8 mouse cellular contexts compared by ENCODE assay signal in genomic region chr10:127662666-127663253, GRCm38 (mm10). TPM values are rescaled to one million over a fixed set of nuclear protein-coding genes. Genes with fewer than 3 reads are reported as not detected.
DNase-seq lines count a peak whose midpoint lies in the region; ATAC-seq and TF ChIP-seq lines count a peak whose summit lies in the region.

No protein-coding gene starts in this region.

- intact Hi-C loops in gastrocnemius, postnatal 14 days (cut with DNase I; ENCODE audit: low total_unique reads), result no loop called here

- H3K4me2 ChIP-seq in forebrain, embryonic 16.5 days (ENCODE audit: low read length), result peak overlapping the region; percentile 6; the same call in 1 of the 2 replicates
- H3K4me2 ChIP-seq in kidney, embryonic 16.5 days (replicated peaks; ENCODE audit: low read depth, low read length), result peak overlapping the region; percentile 80
- peak overlapping the region; percentile 64 for H3K4me2 ChIP-seq in stomach, embryonic 16.5 days (ENCODE audit: low read depth, low read length)

- H3K4me1 ChIP-seq in bone marrow, adult 2 months (ENCODE audit: control insufficient read depth, insufficient read depth, low read length), result no peaks in the 10 kb centered on the region
- peaks cover 28% of the 10 kb centered on the region for H3K4me1 ChIP-seq in forebrain, embryonic 16.5 days (replicated peaks; ENCODE audit: control insufficient read depth, insufficient read depth, low read length)
- peaks cover 73% of the 10 kb centered on the region for H3K4me1 ChIP-seq in kidney, embryonic 16.5 days (ENCODE audit: insufficient read depth, low read length)
- H3K4me1 ChIP-seq in stomach, embryonic 16.5 days (ENCODE audit: control insufficient read depth, insufficient read depth, low read length), result peaks cover 52% of the 10 kb centered on the region

- peak; percentile 41; the same call in 1 of the 2 replicates for TF ChIP-seq CTCF in bone marrow, adult 2 months (IDR thresholded peaks at IDR 0.05; ENCODE audit: control insufficient read depth, insufficient read depth, low read length)

- peaks cover 43% of the 10 kb centered on the region for H3K27me3 ChIP-seq in forebrain, embryonic 16.5 days (replicated peaks; ENCODE audit: control insufficient read depth, insufficient read depth, low read length)
- H3K27me3 ChIP-seq in kidney, embryonic 16.5 days (ENCODE audit: insufficient read depth, low read length), result no peaks in the 10 kb centered on the region
- no peaks in the 10 kb centered on the region for H3K27me3 ChIP-seq in stomach, embryonic 16.5 days (ENCODE audit: control insufficient read depth, insufficient read depth, low read length)

- WGBS in bone marrow, adult 2 months, result 77% methylated on average over 19 of the region's 19 CpGs
- 21% methylated on average over 19 of the region's 19 CpGs for WGBS in forebrain, embryonic 16.5 days
- 19% methylated on average over 19 of the region's 19 CpGs for WGBS in kidney, embryonic 16.5 days
- 28% methylated on average over 19 of the region's 19 CpGs for WGBS in stomach, embryonic 16.5 days

- TF ChIP-seq POLR2A in bone marrow, adult 2 months (IDR thresholded peaks at IDR 0.05; ENCODE audit: borderline replicate concordance, control insufficient read depth, low read depth, low read length), result no peak

- no peaks in the 10 kb centered on the region for H3K9me3 ChIP-seq in forebrain, embryonic 16.5 days (ENCODE audit: control insufficient read depth, low read length)
- H3K9me3 ChIP-seq in kidney, embryonic 16.5 days (ENCODE audit: low read length), result no peaks in the 10 kb centered on the region
- H3K9me3 ChIP-seq in stomach, embryonic 16.5 days (replicated peaks; ENCODE audit: control insufficient read depth, low read length), result no peaks in the 10 kb centered on the region

- H3K27ac ChIP-seq in bone marrow, adult 2 months (ENCODE audit: control insufficient read depth, insufficient read depth, low read depth, low read length, poor library complexity), result peak overlapping the region; percentile 20; the same call in 1 of the 2 replicates
- H3K27ac ChIP-seq in forebrain, embryonic 16.5 days (ENCODE audit: low read length), result no peak overlapping the region
- H3K27ac ChIP-seq in kidney, embryonic 16.5 days (ENCODE audit: low read length), result peak overlapping the region; percentile 91
- H3K27ac ChIP-seq in stomach, embryonic 16.5 days (ENCODE audit: low read length), result peak overlapping the region; percentile 88

- DNase-seq in layer of hippocampus, postnatal 10 days (ENCODE audit: low spot score in 2 of 2), result peak; percentile 37 to 51
- DNase-seq in layer of hippocampus, postnatal 25 days (ENCODE audit: extremely low spot score in 1 of 2, low spot score in 1 of 2), result no peak
- no peak for DNase-seq in gastrocnemius, postnatal 14 days

- H3K4me3 ChIP-seq in bone marrow, adult 2 months (replicated peaks; ENCODE audit: control insufficient read depth, low read depth, low read length), result no peak overlapping the region
- no peak overlapping the region for H3K4me3 ChIP-seq in forebrain, embryonic 16.5 days (replicated peaks; ENCODE audit: low read length)
- H3K4me3 ChIP-seq in kidney, embryonic 16.5 days (ENCODE audit: low read length), result peak overlapping the region; percentile 29
- peak overlapping the region; percentile 33 for H3K4me3 ChIP-seq in stomach, embryonic 16.5 days (replicated peaks; ENCODE audit: low read length)

- H3K9ac ChIP-seq in forebrain, embryonic 16.5 days (replicated peaks; ENCODE audit: low read depth, low read length), result no peak overlapping the region
- H3K9ac ChIP-seq in kidney, embryonic 16.5 days (replicated peaks; ENCODE audit: low read length), result peak overlapping the region; percentile 53
- peak overlapping the region; percentile 71 for H3K9ac ChIP-seq in stomach, embryonic 16.5 days (ENCODE audit: low read length)

- H3K36me3 ChIP-seq in forebrain, embryonic 16.5 days (ENCODE audit: control insufficient read depth, insufficient read depth), result no peaks in the 10 kb centered on the region
- H3K36me3 ChIP-seq in kidney, embryonic 16.5 days (ENCODE audit: insufficient read depth, low read length), result peaks cover 12% of the 10 kb centered on the region; the same call in 1 of the 2 replicates
- no peaks in the 10 kb centered on the region for H3K36me3 ChIP-seq in stomach, embryonic 16.5 days (ENCODE audit: control insufficient read depth, insufficient read depth, low read length)

- ATAC-seq in forebrain, embryonic 16.5 days, result no peak
- no peak for ATAC-seq in kidney, embryonic 16.5 days (ENCODE audit: low FRiP score, low TSS enrichment)
- 0 out of 2 replicates have a peak, but pooled peaks have one; percentile 12 for ATAC-seq in megakaryocyte progenitor cell, adult 5-6 weeks (replicated peaks; ENCODE audit: poor library complexity)
- ATAC-seq in stomach, embryonic 16.5 days (ENCODE audit: insufficient read depth, low FRiP score), result no peak

RNA-seq across cellular contexts. Expression of gene Nemp1, which starts 3.9 kb away (rescaled TPM):
- 1 to 10 TPM; 4.0 to 5.5 TPM for total RNA-seq in layer of hippocampus, postnatal 10 days (2021)
- 1 to 10 TPM; 5.8 TPM for total RNA-seq in layer of hippocampus, postnatal 25 days (2021)
- polyA plus RNA-seq in bone marrow, adult 2 months (2011; ENCODE audit: insufficient read depth, insufficient read length, low replicate concordance, missing spikeins), result 6.7 and 7.3 TPM in 2 replicates
- 5.7 and 7.0 TPM in 2 replicates for polyA plus RNA-seq in forebrain, embryonic 16.5 days (2015; fragmentation: Nextera tagmentation; extraction: Ambion mirVana)
- 10.6 and 10.7 TPM in 2 replicates for polyA plus RNA-seq in kidney, embryonic 16.5 days (2015; fragmentation: Nextera tagmentation; extraction: Ambion mirVana)
- total RNA-seq in megakaryocyte progenitor cell, adult 5-6 weeks (2015), result 15.7 and 19.8 TPM in 2 replicates
- total RNA-seq in megakaryocyte progenitor cell, adult 5-6 weeks (2017), result 17.8 and 25.3 TPM in 2 replicates
- polyA plus RNA-seq in stomach, embryonic 16.5 days (2015; fragmentation: Nextera tagmentation; extraction: Ambion mirVana), result 8.8 and 10.0 TPM in 2 replicates
- total RNA-seq in gastrocnemius, postnatal 14 days (2021), result 1 to 10 TPM; 2.3 to 2.7 TPM

RNA-seq across cellular contexts. Expression of gene Nab2, which starts 5.6 kb away (rescaled TPM):
- total RNA-seq in layer of hippocampus, postnatal 10 days (2021), result 10 to 100 TPM; 32.3 to 36.2 TPM
- total RNA-seq in layer of hippocampus, postnatal 25 days (2021), result 10 to 100 TPM; 43.0 to 46.0 TPM
- polyA plus RNA-seq in bone marrow, adult 2 months (2011; ENCODE audit: insufficient read depth, insufficient read length, low replicate concordance, missing spikeins), result 3.3 and 4.0 TPM in 2 replicates
- polyA plus RNA-seq in forebrain, embryonic 16.5 days (2015; fragmentation: Nextera tagmentation; extraction: Ambion mirVana), result 3.9 and 4.5 TPM in 2 replicates
- polyA plus RNA-seq in kidney, embryonic 16.5 days (2015; fragmentation: Nextera tagmentation; extraction: Ambion mirVana), result 28.8 and 32.1 TPM in 2 replicates
- 2.4 and 2.6 TPM in 2 replicates for total RNA-seq in megakaryocyte progenitor cell, adult 5-6 weeks (2015)
- 3.4 and 5.2 TPM in 2 replicates for total RNA-seq in megakaryocyte progenitor cell, adult 5-6 weeks (2017)
- 9.9 and 10.1 TPM in 2 replicates for polyA plus RNA-seq in stomach, embryonic 16.5 days (2015; fragmentation: Nextera tagmentation; extraction: Ambion mirVana)
- total RNA-seq in gastrocnemius, postnatal 14 days (2021), result 1 to 10 TPM; 4.9 to 5.5 TPM

RNA-seq across cellular contexts. Expression of gene Stat6, which starts 20.0 kb away (rescaled TPM):
- total RNA-seq in layer of hippocampus, postnatal 10 days (2021), result 1 to 10 TPM; 6.9 to 7.1 TPM
- total RNA-seq in layer of hippocampus, postnatal 25 days (2021), result 1 to 10 TPM; 4.1 to 7.2 TPM
- 31.6 and 60.1 TPM in 2 replicates for polyA plus RNA-seq in bone marrow, adult 2 months (2011; ENCODE audit: insufficient read depth, insufficient read length, low replicate concordance, missing spikeins)
- polyA plus RNA-seq in forebrain, embryonic 16.5 days (2015; fragmentation: Nextera tagmentation; extraction: Ambion mirVana), result 4.3 and 5.1 TPM in 2 replicates
- 33.8 and 37.4 TPM in 2 replicates for polyA plus RNA-seq in kidney, embryonic 16.5 days (2015; fragmentation: Nextera tagmentation; extraction: Ambion mirVana)
- total RNA-seq in megakaryocyte progenitor cell, adult 5-6 weeks (2015), result 27.3 and 29.6 TPM in 2 replicates
- total RNA-seq in megakaryocyte progenitor cell, adult 5-6 weeks (2017), result 38.9 and 42.7 TPM in 2 replicates
- 49.7 and 60.3 TPM in 2 replicates for polyA plus RNA-seq in stomach, embryonic 16.5 days (2015; fragmentation: Nextera tagmentation; extraction: Ambion mirVana)
- total RNA-seq in gastrocnemius, postnatal 14 days (2021), result 10 to 100 TPM; 16.1 to 16.6 TPM

RNA-seq across cellular contexts. Expression of gene Lrp1, which starts 41.8 kb away (rescaled TPM):
- total RNA-seq in layer of hippocampus, postnatal 10 days (2021), result 100 to 1,000 TPM; 263 to 291 TPM
- 100 to 1,000 TPM; 259 to 316 TPM for total RNA-seq in layer of hippocampus, postnatal 25 days (2021)
- polyA plus RNA-seq in bone marrow, adult 2 months (2011; ENCODE audit: insufficient read depth, insufficient read length, low replicate concordance, missing spikeins), result 23.5 and 48.3 TPM in 2 replicates
- 114 and 117 TPM in 2 replicates for polyA plus RNA-seq in forebrain, embryonic 16.5 days (2015; fragmentation: Nextera tagmentation; extraction: Ambion mirVana)
- polyA plus RNA-seq in kidney, embryonic 16.5 days (2015; fragmentation: Nextera tagmentation; extraction: Ambion mirVana), result 70.9 and 71.7 TPM in 2 replicates
- total RNA-seq in megakaryocyte progenitor cell, adult 5-6 weeks (2015), result 9.8 and 10.0 TPM in 2 replicates
- 4.5 and 7.3 TPM in 2 replicates for total RNA-seq in megakaryocyte progenitor cell, adult 5-6 weeks (2017)
- polyA plus RNA-seq in stomach, embryonic 16.5 days (2015; fragmentation: Nextera tagmentation; extraction: Ambion mirVana), result 95.6 and 102 TPM in 2 replicates
- 100 to 1,000 TPM in 1 of 2 experiments, 10 to 100 TPM in 1; 73.8 to 101 TPM for total RNA-seq in gastrocnemius, postnatal 14 days (2021)

RNA-seq across cellular contexts. Expression of gene Myo1a, which starts 42.2 kb away (rescaled TPM):
- under 1 TPM; 0.55 to 0.98 TPM for total RNA-seq in layer of hippocampus, postnatal 10 days (2021)
- 1 to 10 TPM in 1 of 2 experiments, under 1 TPM in 1; 0.66 to 1.0 TPM for total RNA-seq in layer of hippocampus, postnatal 25 days (2021)
- 1.4 and 1.7 TPM in 2 replicates for polyA plus RNA-seq in bone marrow, adult 2 months (2011; ENCODE audit: insufficient read depth, insufficient read length, low replicate concordance, missing spikeins)
- 1.1 and 1.3 TPM in 2 replicates for polyA plus RNA-seq in forebrain, embryonic 16.5 days (2015; fragmentation: Nextera tagmentation; extraction: Ambion mirVana)
- polyA plus RNA-seq in kidney, embryonic 16.5 days (2015; fragmentation: Nextera tagmentation; extraction: Ambion mirVana), result 0.31 and 0.50 TPM in 2 replicates
- 0.15 TPM in 1 of 2 replicates, not detected in the other for total RNA-seq in megakaryocyte progenitor cell, adult 5-6 weeks (2015)
- 0.03 and 0.37 TPM in 2 replicates for total RNA-seq in megakaryocyte progenitor cell, adult 5-6 weeks (2017)
- 24.5 and 28.6 TPM in 2 replicates for polyA plus RNA-seq in stomach, embryonic 16.5 days (2015; fragmentation: Nextera tagmentation; extraction: Ambion mirVana)
- under 1 TPM; 0.18 to 0.53 TPM for total RNA-seq in gastrocnemius, postnatal 14 days (2021)

Comparison
In these comparisons a context has a peak if more than half of its experiments do, and no peak if none do; other contexts are left out.
1. DNase-seq: peak in layer of hippocampus, postnatal 10 days (2 of 2); none in layer of hippocampus, postnatal 25 days (0 of 2) and gastrocnemius, postnatal 14 days (single experiment).
2. H3K4me3 ChIP-seq: peak in kidney, embryonic 16.5 days (single experiment) and stomach, embryonic 16.5 days (single experiment); none in bone marrow, adult 2 months (single experiment) and forebrain, embryonic 16.5 days (single experiment).
3. H3K4me2 ChIP-seq: peak in every context shown above with its lines; median percentile 80 in kidney, embryonic 16.5 days; 64 in stomach, embryonic 16.5 days; 6 in forebrain, embryonic 16.5 days.
4. RNA of gene Nab2, which starts 5.6 kb away (total RNA-seq): 43.0 to 46.0 TPM in layer of hippocampus, postnatal 25 days and 32.3 to 36.2 TPM in layer of hippocampus, postnatal 10 days; 4.9 to 5.5 TPM in gastrocnemius, postnatal 14 days and 2.4 to 5.2 TPM in megakaryocyte progenitor cell, adult 5-6 weeks; every median in the first group is over 4 times any median in the second.